Mouse (Mus musculus): ENCODE measurements at regions not wholly inside any gene's neighbourhood (a gene's known extent, or its start where the extent isn't known, plus 50 kb on each side); places are given as distances from the start of the nearest gene placed in this dataset.
"Not testable (repeated sequence)": the region's sequence is repeated elsewhere in the genome, so short reads cannot be mapped to it uniquely, and the experiment has no call there.

- Histone ChIP-seq H3K9me3 (replicated peaks) (no peaks in the 10 kb centered on the region), H3K27me3 (no peaks in the 10 kb centered on the region), H3K9ac (0 out of 2 replicates have a peak overlapping the region, but pooled peaks have one; percentile 23), H3K4me2 (peak overlapping the region; percentile 47), H3K4me3 (no peak overlapping the region), H3K4me1 (peaks cover 50% of the 10 kb centered on the region), H3K36me3 (ENCODE audit: poor library complexity, severe bottlenecking) (no peaks in the 10 kb centered on the region), H3K27ac (peak overlapping the region; percentile 93)
- WGBS, result 4% methylated on average over 6 of the region's 6 CpGs
- ATAC-seq, result peak; percentile 95
Measured at GRCm38 (mm10) chr14:60554222-60554740, 79.5 kb upstream of the Spata13 start.

- WGBS, result 83% methylated on average over 5 of the region's 5 CpGs
- ATAC-seq, result no peak
Measured at GRCm38 (mm10) chr14:60556541-60556940, 77.3 kb upstream of the Spata13 start.

GRCm38 (mm10) chr14:60557020-60557419, 76.8 kb upstream of the Spata13 start:
- no peak overlapping the region for H3K4me3 ChIP-seq
- no peaks in the 10 kb centered on the region for H3K9me3 ChIP-seq (replicated peaks)
- H3K4me1 ChIP-seq, result peaks cover 50% of the 10 kb centered on the region
- H3K27me3 ChIP-seq, result no peaks in the 10 kb centered on the region
- H3K36me3 ChIP-seq (ENCODE audit: poor library complexity, severe bottlenecking), result no peaks in the 10 kb centered on the region
- ATAC-seq, result no peak
- no peak overlapping the region for H3K4me2 ChIP-seq
- H3K27ac ChIP-seq, result no peak overlapping the region
- H3K9ac ChIP-seq, result no peak overlapping the region
- WGBS, result 66% methylated on average over 4 of the region's 4 CpGs

More at GRCm38 (mm10) chr14:60556541-60556940, 77.3 kb upstream of the Spata13 start:
- H3K4me2 ChIP-seq, result no peak overlapping the region
- H3K27me3 ChIP-seq, result no peaks in the 10 kb centered on the region
- H3K9ac ChIP-seq, result no peak overlapping the region
- H3K9me3 ChIP-seq (replicated peaks), result no peaks in the 10 kb centered on the region
- no peak overlapping the region for H3K27ac ChIP-seq
- no peak overlapping the region for H3K4me3 ChIP-seq
- no peaks in the 10 kb centered on the region for H3K36me3 ChIP-seq (ENCODE audit: poor library complexity, severe bottlenecking)
- H3K4me1 ChIP-seq, result peaks cover 50% of the 10 kb centered on the region

DNA sequence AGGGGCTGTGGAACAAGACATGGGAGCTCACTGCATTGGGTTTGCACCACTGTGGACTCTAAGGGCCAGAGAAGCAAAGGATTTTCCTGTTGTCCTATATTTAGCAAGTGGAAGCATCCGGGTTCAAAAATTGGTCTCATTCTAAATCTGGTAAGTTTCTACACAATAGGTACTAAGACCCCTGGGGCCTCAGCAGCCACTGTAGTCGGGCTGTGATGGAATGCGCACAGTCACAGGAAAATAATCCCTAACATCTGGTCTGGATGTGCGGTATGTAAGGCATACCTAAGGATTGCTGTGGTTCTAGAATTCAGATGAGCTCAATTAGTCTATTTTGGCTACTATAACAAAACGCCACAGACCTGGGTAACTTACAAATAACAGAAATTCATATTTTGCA, 74.4 kb upstream of the Spata13 start:
- ATAC-seq, result no peak
- Histone ChIP-seq H3K9me3 (replicated peaks) (no peaks in the 10 kb centered on the region; the same call in 1 of the 2 replicates), H3K4me1 (peaks cover 32% of the 10 kb centered on the region), H3K27ac (no peak overlapping the region), H3K4me2 (no peak overlapping the region), H3K9ac (no peak overlapping the region), H3K27me3 (no peaks in the 10 kb centered on the region), H3K4me3 (no peak overlapping the region), H3K36me3 (ENCODE audit: poor library complexity, severe bottlenecking) (no peaks in the 10 kb centered on the region)
- 76% methylated on average over 5 of the region's 5 CpGs for WGBS

DNA sequence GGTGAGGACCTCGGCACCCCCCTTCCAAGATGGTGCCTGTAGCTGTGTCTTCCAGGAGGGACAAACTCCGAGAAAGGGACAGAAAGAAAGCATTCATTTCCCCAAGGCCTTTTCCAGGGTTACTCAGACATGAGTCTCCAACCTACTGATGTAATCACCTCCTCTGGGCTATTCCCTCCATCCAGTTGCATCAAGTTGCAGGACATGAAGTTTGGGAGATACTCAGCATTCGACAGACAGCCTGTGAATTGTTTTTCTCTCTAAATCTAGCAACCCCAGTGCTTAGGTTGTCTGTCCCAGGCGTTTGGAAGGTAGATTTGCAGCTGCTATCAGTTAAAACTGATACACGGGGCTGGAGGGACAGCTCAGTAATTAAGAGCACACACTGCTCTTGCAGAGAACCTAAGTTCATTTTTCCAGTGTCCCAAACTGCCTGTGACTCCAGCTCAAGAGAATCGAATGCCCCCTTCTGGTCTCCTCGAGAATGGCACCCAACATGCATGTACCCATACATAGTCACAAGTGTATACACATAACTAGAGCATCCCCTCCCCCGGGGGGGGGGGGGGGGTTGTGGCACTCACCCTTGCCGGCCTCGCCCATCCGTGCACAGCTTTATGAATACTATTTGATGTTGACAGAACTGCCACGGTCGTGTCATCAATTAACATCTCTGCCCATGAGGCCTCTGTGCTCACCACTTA, 73.8 kb upstream of the Spata13 start:
- H3K4me2 ChIP-seq, result no peak overlapping the region
- no peaks in the 10 kb centered on the region for H3K36me3 ChIP-seq (ENCODE audit: poor library complexity, severe bottlenecking)
- peak; percentile 30; the same call in 1 of the 2 replicates for ATAC-seq
- no peaks in the 10 kb centered on the region for H3K27me3 ChIP-seq
- no peak overlapping the region for H3K9ac ChIP-seq
- 84% methylated on average over 13 of the region's 13 CpGs for WGBS
- no peak overlapping the region for H3K27ac ChIP-seq
- peaks cover 26% of the 10 kb centered on the region for H3K4me1 ChIP-seq
- H3K9me3 ChIP-seq (replicated peaks), result no peaks in the 10 kb centered on the region; the same call in 1 of the 2 replicates
- no peak overlapping the region for H3K4me3 ChIP-seq

DNA sequence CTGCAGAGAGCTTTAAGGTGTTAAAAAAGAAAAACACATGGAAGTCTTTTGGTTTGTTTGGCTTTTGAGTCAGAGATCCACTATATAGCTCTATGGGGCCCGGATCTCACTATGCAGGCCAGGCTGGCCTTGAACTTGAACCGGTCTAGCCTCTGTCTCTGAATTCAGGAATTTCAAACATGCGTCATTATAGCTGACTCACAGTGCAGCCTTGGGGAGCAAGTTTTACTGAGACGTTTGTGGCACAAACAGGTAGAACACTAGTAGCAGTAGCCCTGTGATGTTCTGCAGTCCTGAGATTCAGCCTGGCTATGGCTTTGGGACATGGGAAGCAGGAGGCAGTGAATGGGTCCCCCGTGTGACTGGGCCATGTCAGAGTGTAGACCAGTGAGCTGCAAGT, 57.5 kb upstream of the Spata13 start:
- no peak overlapping the region for H3K4me3 ChIP-seq
- H3K4me1 ChIP-seq, result peaks cover 3% of the 10 kb centered on the region; the same call in 1 of the 2 replicates
- no peaks in the 10 kb centered on the region for H3K27me3 ChIP-seq
- no peak overlapping the region for H3K4me2 ChIP-seq
- no peaks in the 10 kb centered on the region for H3K9me3 ChIP-seq (replicated peaks)
- 92% methylated on average over 5 of the region's 5 CpGs for WGBS
- H3K36me3 ChIP-seq (ENCODE audit: poor library complexity, severe bottlenecking), result no peaks in the 10 kb centered on the region
- no peak overlapping the region for H3K27ac ChIP-seq
- no peak overlapping the region for H3K9ac ChIP-seq
- ATAC-seq, result no peak

DNA sequence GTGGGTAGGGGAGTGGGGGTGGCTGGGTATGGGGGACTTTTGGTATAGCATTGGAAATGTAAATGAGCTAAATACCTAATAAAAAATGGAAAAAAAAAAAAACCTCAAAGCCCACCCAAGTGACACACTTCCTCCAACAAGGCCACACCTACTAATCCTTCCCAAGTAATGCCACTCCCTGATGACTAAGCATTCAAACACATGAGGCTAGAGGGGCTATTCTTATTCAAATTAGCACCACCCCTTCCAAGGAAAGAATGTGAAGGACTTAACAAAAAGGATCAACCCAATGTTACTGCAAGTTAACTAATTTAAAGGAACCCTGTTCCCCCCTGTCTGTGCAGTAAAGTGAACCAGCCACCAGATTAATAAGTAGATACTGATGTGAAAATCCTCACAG, 53.7 kb upstream of the Spata13 start:
- H3K4me3 ChIP-seq; H3K27ac ChIP-seq; H3K9ac ChIP-seq; H3K9me3 ChIP-seq (replicated peaks); H3K4me2 ChIP-seq; H3K36me3 ChIP-seq (ENCODE audit: poor library complexity, severe bottlenecking); H3K27me3 ChIP-seq; H3K4me1 ChIP-seq; ATAC-seq: not testable (repeated sequence)

Measured in forebrain, embryonic 13.5 days (tissue).